Mouse (Mus musculus) liver, embryonic 14.5 days (tissue): Measurements from ENCODE around the gene Arid1a.
A peak's percentile ranks its signal among the peaks of the same experiment; 100 is the strongest.

ENCODE experiments used
- CTCF ChIP-seq: IDR thresholded peaks from 2 replicates; pipeline ENCODE4 v1.5.1; 2016; ENCODE audit warnings: antibody characterized with exemption, low read depth, control low read depth
- EP300 ChIP-seq: IDR thresholded peaks from 2 replicates; pipeline ENCODE4 v1.6.1; 2016; ENCODE audit warnings: antibody characterized with exemption, low read depth

GRCm38 (mm10) chr4:133675594-133676016, 81.0 kb downstream of the Arid1a start:
- no peak for TF ChIP-seq CTCF
- TF ChIP-seq EP300 = 0 out of 2 replicates have a peak, but pooled peaks have one; percentile 17
